Mouse (Mus musculus) forebrain, embryonic 10.5 days (tissue): ENCODE data around the gene Olfr420. TPM values are rescaled to one million over a fixed set of nuclear protein-coding genes. Genes with fewer than 3 reads are reported as not detected.

Experiments
- DNase-seq: peaks from one replicate; pipeline ENCODE4 v3.0.0-alpha.2; 2017; ENCODE audit warnings: low spot score; ENCODE audit errors: extremely low spot score
- H3K27ac ChIP-seq: fragments of 300-500 bp; sonication (generic); 2 replicates; pipeline ENCODE4 v1.5.1; 2016; ENCODE audit warnings: mild to moderate bottlenecking
- H3K27me3 ChIP-seq: fragments of 300-500 bp; sonication (generic); 2 replicates; pipeline ENCODE4 v1.6.1; 2016; ENCODE audit warnings: mild to moderate bottlenecking; ENCODE audit not compliant: poor library complexity, severe bottlenecking
- H3K36me3 ChIP-seq: fragments of 300-500 bp; sonication (generic); replicated peaks from 2 replicates; pipeline ENCODE4 v1.6.1; 2016; ENCODE audit warnings: mild to moderate bottlenecking, moderate library complexity
- H3K4me1 ChIP-seq: fragments of 300-500 bp; sonication (generic); 2 replicates; pipeline ENCODE4 v1.6.1; 2016
- H3K4me3 ChIP-seq: fragments of 300-500 bp; sonication (generic); 2 replicates; pipeline ENCODE4 v1.5.1; 2016; ENCODE audit warnings: mild to moderate bottlenecking, moderate library complexity
- H3K9me3 ChIP-seq: fragments of 300-500 bp; sonication (generic); 2 replicates; pipeline ENCODE4 v1.6.1; 2016; ENCODE audit warnings: mild to moderate bottlenecking, moderate library complexity
- WGBS: fragments of 180-500 bp; shearing (Covaris S2); methylation state at CpG from one replicate; pipeline ENCODE4 v1.1.7; 2016; 5-methylcytosine and 5-hydroxymethylcytosine counted together
- polyA plus RNA-seq: library from polyadenylated mRNA; unstranded; fragments of >200 nt; fragmentation: Nextera tagmentation; extraction: Ambion mirVana; gene quantifications from 2 replicates; pipeline ENCODE4 v1.2.1, GENCODE M21; 2016

The Olfr420 gene
- polyA plus RNA-seq: not detected in 2 replicates

GRCm38 (mm10) chr1:174155333-174155732 lies at the start of gene Olfr420:
Olfr420 (plus strand) TSS chr1:174155633.
- Histone ChIP-seq H3K27ac (no peak within 1 kb of the TSS), H3K9me3 (no peaks in the 10 kb centered on the region), H3K4me3 (no peak within 1 kb of the TSS), H3K4me1 (no peaks in the 10 kb centered on the region), H3K27me3 (no peaks in the 10 kb centered on the region), H3K36me3 (no peaks in the 10 kb centered on the region)
- 87% methylated on average over 1 of the region's 1 CpGs for WGBS
- no peak for DNase-seq

- 62% methylated on average over 2 of the region's 2 CpGs for WGBS
Measured at GRCm38 (mm10) chr1:174121062-174121461, 34.4 kb upstream of the Olfr420 start, which contains the start of gene Olfr231. Olfr231 (minus strand) TSS chr1:174121162.

GRCm38 (mm10) chr1:174131217-174131616 lies 24.2 kb upstream of the Olfr420 start, which contains the start of gene Olfr424:
Olfr424 (plus strand) TSS chr1:174131517.
- no peak for DNase-seq
- no peaks in the 10 kb centered on the region for H3K4me1 ChIP-seq
- no peaks in the 10 kb centered on the region for H3K27me3 ChIP-seq
- H3K36me3 ChIP-seq: no peaks in the 10 kb centered on the region
- H3K4me3 ChIP-seq: no peak within 1 kb of the TSS
- no peaks in the 10 kb centered on the region for H3K9me3 ChIP-seq
- H3K27ac ChIP-seq: no peak within 1 kb of the TSS
- 72% methylated on average over 3 of the region's 3 CpGs for WGBS

More at GRCm38 (mm10) chr1:174121062-174121461, 34.4 kb upstream of the Olfr420 start, which contains the start of gene Olfr231:
- no peak within 1 kb of the TSS for H3K4me3 ChIP-seq
- no peaks in the 10 kb centered on the region for H3K9me3 ChIP-seq
- H3K27ac ChIP-seq: no peak within 1 kb of the TSS
- no peaks in the 10 kb centered on the region for H3K27me3 ChIP-seq
- DNase-seq: no peak
- H3K4me1 ChIP-seq: no peaks in the 10 kb centered on the region
- H3K36me3 ChIP-seq: no peaks in the 10 kb centered on the region

DNA sequence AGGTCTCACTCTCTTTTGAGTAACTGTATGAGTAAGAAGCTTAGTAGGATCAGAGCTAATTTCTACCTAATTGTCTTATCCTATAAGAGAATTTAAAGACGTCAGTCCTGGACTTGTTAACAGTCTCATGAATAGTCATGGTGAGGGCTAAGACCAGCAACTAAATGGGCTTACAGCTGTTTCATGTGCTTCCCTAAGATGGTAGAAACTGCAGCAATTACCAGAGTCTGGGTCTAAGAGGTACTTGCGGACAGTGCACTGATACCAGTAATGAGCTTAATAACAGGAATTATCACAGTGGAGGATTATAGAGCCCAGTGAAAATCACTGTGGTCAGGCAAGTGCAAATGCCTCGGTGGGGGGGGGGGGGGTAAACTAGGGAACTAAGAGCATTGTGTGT lies 23.4 kb upstream of the Olfr420 start:
- Histone ChIP-seq H3K9me3 (no peaks in the 10 kb centered on the region), H3K4me1 (no peaks in the 10 kb centered on the region)
- 53% methylated on average over 3 of the region's 3 CpGs for WGBS

DNA sequence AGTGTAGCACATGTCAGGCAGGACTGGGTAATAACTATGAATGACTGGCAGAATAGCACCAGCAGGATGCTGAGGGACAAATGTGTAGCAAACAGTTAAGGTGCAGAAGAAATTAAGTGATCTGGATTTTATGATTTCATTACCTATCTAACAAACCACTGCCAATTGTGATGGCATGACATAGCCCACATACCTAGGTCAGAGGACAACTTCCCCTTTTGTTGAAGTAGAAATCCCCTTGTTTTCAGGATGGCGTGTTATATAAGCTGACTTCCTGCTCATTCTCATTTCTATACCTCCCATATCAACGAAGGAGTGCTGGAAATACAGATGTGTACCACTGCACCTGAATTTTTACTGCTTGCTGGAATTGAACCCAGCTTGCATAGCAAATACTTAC lies 14.0 kb upstream of the Olfr420 start:
- no peaks in the 10 kb centered on the region for H3K9me3 ChIP-seq
- no peak overlapping the region for H3K4me3 ChIP-seq
- no peaks in the 10 kb centered on the region for H3K36me3 ChIP-seq
- 85% methylated on average over 2 of the region's 2 CpGs for whole genome bisulfite sequencing
- no peak overlapping the region for H3K27ac ChIP-seq
- DNase-seq: no peak
- H3K27me3 ChIP-seq: no peaks in the 10 kb centered on the region
- H3K4me1 ChIP-seq: no peaks in the 10 kb centered on the region

More for the DNA sequence above, 23.4 kb upstream of the Olfr420 start:
- no peak for DNase-seq
- H3K27me3 ChIP-seq: no peaks in the 10 kb centered on the region
- H3K36me3 ChIP-seq: no peaks in the 10 kb centered on the region
- no peak overlapping the region for H3K4me3 ChIP-seq
- no peak overlapping the region for H3K27ac ChIP-seq

DNA sequence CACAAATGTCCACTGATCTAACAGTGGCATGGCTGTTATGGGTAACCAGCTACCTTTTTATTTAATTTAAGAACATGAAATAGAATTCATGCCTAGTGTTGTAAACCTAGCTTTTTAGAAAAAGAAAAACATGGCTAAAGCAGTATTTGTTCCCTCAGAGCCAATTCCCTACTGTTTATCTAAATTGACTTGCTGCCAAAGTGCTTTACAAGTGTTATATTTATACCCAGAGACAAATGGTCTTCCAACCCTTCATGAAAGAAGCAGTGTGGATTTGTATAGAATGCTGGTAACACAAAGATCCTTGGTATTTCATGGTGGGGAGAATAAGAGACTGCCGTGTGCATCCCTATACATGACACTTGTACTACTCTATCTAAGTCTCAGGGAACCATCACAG lies 8.7 kb upstream of the Olfr420 start:
- Histone ChIP-seq H3K27ac (no peak overlapping the region), H3K36me3 (no peaks in the 10 kb centered on the region), H3K4me3 (no peak overlapping the region), H3K27me3 (no peaks in the 10 kb centered on the region), H3K4me1 (no peaks in the 10 kb centered on the region), H3K9me3 (no peaks in the 10 kb centered on the region)
- 90% methylated on average over 1 of the region's 1 CpGs for WGBS
- DNase-seq: no peak

DNA sequence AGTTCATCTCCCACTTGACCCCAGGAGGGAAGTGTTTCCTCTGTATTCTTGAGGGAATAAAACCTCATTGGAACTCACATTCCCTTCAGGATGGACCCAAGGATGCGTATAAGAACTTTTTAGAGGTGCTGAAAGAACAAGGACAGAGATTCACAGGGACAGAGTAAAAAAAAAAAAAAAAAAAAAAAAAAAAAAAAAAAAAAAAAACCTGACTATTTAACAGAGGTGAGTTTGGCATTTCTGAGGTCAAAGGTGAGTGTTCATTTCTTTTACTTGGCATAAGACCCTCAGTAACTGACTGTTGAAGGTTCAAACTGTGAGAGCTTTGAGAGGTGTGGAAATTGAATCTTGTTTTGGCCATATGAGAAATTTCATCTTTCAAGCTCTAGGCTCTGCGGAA lies 6.1 kb upstream of the Olfr420 start:
- Histone ChIP-seq H3K4me3 (no peak overlapping the region), H3K4me1 (no peaks in the 10 kb centered on the region), H3K36me3 (no peaks in the 10 kb centered on the region), H3K27me3 (no peaks in the 10 kb centered on the region), H3K9me3 (no peaks in the 10 kb centered on the region), H3K27ac (no peak overlapping the region)
- DNase-seq: no peak
- 76% methylated on average over 2 of the region's 2 CpGs for WGBS

- Histone ChIP-seq H3K4me3 (no peak overlapping the region), H3K36me3 (no peaks in the 10 kb centered on the region), H3K27ac (no peak overlapping the region), H3K9me3 (no peaks in the 10 kb centered on the region), H3K27me3 (no peaks in the 10 kb centered on the region), H3K4me1 (no peaks in the 10 kb centered on the region)
- no peak for DNase-seq
- WGBS: 90% methylated on average over 3 of the region's 3 CpGs
Measured at GRCm38 (mm10) chr1:174157622-174158021, 2.2 kb downstream of the Olfr420 start.

DNA sequence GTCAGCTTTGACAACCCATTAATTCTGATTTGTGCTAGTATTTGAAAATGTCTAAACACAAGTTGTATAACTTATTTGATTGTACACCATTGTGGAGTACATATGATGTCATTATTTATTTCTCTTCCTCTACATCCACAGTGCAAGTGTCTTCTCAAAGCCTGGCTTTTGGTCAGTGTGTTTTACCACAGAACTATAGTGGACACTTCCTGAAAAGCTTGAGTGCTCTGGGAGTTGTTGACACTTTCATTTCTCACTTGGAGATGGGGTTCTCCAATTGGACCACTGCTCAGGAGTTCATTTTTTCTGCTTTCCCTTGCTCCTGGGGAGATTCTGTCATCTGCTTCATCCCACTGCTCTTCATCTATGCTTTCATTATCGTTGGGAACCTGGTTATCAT lies 3.1 kb downstream of the Olfr420 start:
- WGBS: 83% methylated on average over 1 of the region's 1 CpGs
- Histone ChIP-seq H3K27ac (no peak overlapping the region), H3K27me3 (no peaks in the 10 kb centered on the region)

DNA sequence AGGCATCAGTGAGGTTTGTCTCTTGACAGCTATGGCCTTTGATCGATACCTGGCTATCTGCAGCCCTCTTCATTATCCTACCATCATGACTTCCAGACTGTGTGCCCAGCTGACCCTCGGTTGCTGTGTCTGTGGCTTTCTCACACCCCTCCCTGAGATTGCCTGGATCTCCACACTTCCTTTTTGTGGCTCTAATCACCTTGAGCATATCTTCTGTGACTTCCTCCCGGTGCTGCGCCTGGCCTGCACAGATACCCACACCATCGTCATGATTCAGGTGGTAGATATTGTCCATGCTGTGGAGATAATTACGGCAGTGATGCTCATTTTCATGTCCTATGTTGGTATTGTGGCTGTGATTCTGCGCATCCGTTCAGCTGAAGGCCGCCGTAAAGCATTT lies 3.7 kb downstream of the Olfr420 start:
- H3K27ac ChIP-seq: no peak overlapping the region
- no peaks in the 10 kb centered on the region for H3K4me1 ChIP-seq
- H3K27me3 ChIP-seq: no peaks in the 10 kb centered on the region
- 96% methylated on average over 10 of the region's 10 CpGs for WGBS
- DNase-seq: no peak
- H3K9me3 ChIP-seq: no peaks in the 10 kb centered on the region
- H3K36me3 ChIP-seq: no peaks in the 10 kb centered on the region
- H3K4me3 ChIP-seq: no peak overlapping the region

More for the DNA sequence above, 3.1 kb downstream of the Olfr420 start:
- Histone ChIP-seq H3K4me1 (no peaks in the 10 kb centered on the region), H3K4me3 (no peak overlapping the region), H3K36me3 (no peaks in the 10 kb centered on the region), H3K9me3 (no peaks in the 10 kb centered on the region)
- DNase-seq: no peak

- DNase-seq: no peak
Measured at GRCm38 (mm10) chr1:174169024-174169423, 13.6 kb downstream of the Olfr420 start.

DNA sequence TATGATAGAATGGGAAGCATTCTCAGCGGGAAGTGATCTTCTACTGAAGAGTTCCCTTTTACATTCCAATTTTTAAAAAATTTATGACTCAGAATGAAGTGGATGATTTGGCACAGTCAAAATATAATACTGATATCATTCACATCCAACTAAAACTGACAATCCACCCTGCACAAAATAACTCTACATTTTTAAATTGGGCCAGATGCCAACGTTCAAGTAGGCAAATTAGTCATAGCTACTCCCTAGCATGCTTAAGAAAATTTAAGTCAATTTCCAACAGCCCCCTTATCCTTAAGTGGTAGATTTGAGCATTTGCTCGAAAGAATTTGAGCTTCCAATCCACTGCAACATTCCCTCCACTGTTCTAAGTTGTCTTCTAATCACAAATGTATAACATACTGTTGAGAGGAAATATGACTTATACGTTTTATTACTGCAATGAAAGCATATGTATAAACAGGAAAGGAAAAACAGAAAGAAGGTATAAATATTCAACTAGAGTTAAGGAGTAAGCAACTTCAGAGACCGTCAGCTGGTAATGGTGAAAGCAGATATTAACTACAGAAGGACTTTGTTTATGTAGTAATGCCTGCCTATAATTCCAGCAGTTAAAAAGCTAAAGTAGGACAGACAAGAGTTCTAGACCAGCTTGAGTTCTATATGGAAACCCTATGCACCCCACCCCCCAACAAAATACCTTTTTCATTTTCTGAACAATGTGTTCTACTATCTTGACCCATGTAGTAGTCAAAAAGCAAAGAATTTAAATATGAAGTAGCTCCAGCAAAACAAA lies 15.5 kb downstream of the Olfr420 start:
- peaks cover 5% of the 10 kb centered on the region for H3K4me1 ChIP-seq
- 92% methylated on average over 5 of the region's 5 CpGs for WGBS
- DNase-seq: no peak
- no peaks in the 10 kb centered on the region for H3K9me3 ChIP-seq
- H3K4me3 ChIP-seq: no peak overlapping the region
- no peaks in the 10 kb centered on the region for H3K36me3 ChIP-seq
- no peak overlapping the region for H3K27ac ChIP-seq
- H3K27me3 ChIP-seq: no peaks in the 10 kb centered on the region

More at GRCm38 (mm10) chr1:174169024-174169423, 13.6 kb downstream of the Olfr420 start:
- no peaks in the 10 kb centered on the region for H3K27me3 ChIP-seq
- H3K9me3 ChIP-seq: no peaks in the 10 kb centered on the region
- no peak overlapping the region for H3K4me3 ChIP-seq
- H3K27ac ChIP-seq: no peak overlapping the region
- H3K4me1 ChIP-seq: peaks cover 5% of the 10 kb centered on the region
- H3K36me3 ChIP-seq: no peaks in the 10 kb centered on the region

DNA sequence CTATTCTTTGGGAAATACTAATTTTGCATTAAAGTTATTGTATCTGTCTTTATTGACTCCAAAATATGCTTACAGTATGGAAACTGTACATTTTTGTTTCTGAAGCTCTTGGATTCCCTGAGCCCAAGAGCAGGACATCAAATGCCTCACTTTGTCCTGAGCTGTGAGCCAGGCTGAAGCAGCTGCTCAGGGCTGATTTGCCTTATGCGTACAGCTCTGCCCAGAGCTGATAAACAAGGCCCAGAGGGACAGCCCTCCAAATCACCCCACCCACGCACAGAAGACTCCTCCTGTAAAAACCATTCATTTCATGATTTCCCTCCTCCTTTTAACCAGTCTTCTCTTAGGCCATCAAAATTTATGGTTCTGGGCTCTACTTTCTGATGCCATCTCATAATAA lies 16.1 kb downstream of the Olfr420 start:
- 58% methylated on average over 2 of the region's 2 CpGs for WGBS
- DNase-seq: no peak
- H3K27ac ChIP-seq: peak overlapping the region; percentile 66
- H3K27me3 ChIP-seq: no peaks in the 10 kb centered on the region
- H3K36me3 ChIP-seq: no peaks in the 10 kb centered on the region
- H3K4me1 ChIP-seq: peaks cover 5% of the 10 kb centered on the region
- no peaks in the 10 kb centered on the region for H3K9me3 ChIP-seq
- H3K4me3 ChIP-seq: no peak overlapping the region
